Mouse (Mus musculus) bone marrow, adult 2 months (tissue): ENCODE data around the gene Lysmd4. TPM values are rescaled to one million over a fixed set of nuclear protein-coding genes. Genes with fewer than 3 reads are reported as not detected.

Experiments used
- H3K27ac ChIP-seq: fragments of 200-500 bp; 2 replicates; pipeline ENCODE4 v1.5.1; 2012; ENCODE audit warnings: low read depth, mild to moderate bottlenecking, control low read depth, inconsistent platforms, low read length; ENCODE audit not compliant: control insufficient read depth, poor library complexity, insufficient read depth
- H3K4me1 ChIP-seq: fragments of 200-500 bp; 2 replicates; pipeline ENCODE4 v1.6.1; 2011; ENCODE audit warnings: low read length; ENCODE audit not compliant: control insufficient read depth, insufficient read depth
- H3K4me3 ChIP-seq: fragments of 200-500 bp; replicated peaks from 2 replicates; pipeline ENCODE3; 2011; ENCODE audit warnings: mild to moderate bottlenecking, low read depth, low read length, control low read depth; ENCODE audit not compliant: control insufficient read depth
- CTCF ChIP-seq: fragments of 200-500 bp; IDR thresholded peaks from 2 replicates; pipeline ENCODE4 v1.5.1; 2011; ENCODE audit warnings: low read length, control low read depth; ENCODE audit not compliant: control insufficient read depth, insufficient read depth
- POLR2A ChIP-seq: fragments of 200-500 bp; IDR thresholded peaks from 2 replicates; pipeline ENCODE4 v1.6.1; 2011; ENCODE audit warnings: low read depth, mild to moderate bottlenecking, control low read depth, low read length, borderline replicate concordance; ENCODE audit not compliant: control insufficient read depth
- WGBS: fragments of 180-500 bp; shearing (Covaris S2); methylation state at CpG from one replicate; pipeline ENCODE4 v1.1.7; 2018; 5-methylcytosine and 5-hydroxymethylcytosine counted together
- polyA plus RNA-seq: library from polyadenylated mRNA; stranded (reverse); fragments of >200 nt; gene quantifications from 2 replicates; pipeline ENCODE4 v1.2.4, GENCODE M21; 2011; ENCODE audit warnings: low replicate concordance; ENCODE audit not compliant: missing spikeins, insufficient read depth, insufficient read length

The Lysmd4 gene
- polyA plus RNA-seq, 1 experiment: 1.7 TPM

- Histone ChIP-seq H3K4me3 (no peak overlapping the region), H3K27ac (no peak overlapping the region), H3K4me1 (no peaks in the 10 kb centered on the region)
- 67% methylated on average over 1 of the region's 1 CpGs for WGBS
- TF ChIP-seq POLR2A (no peak), CTCF (no peak)
Observed at GRCm38 (mm10) chr7:67208317-67208716, 14.0 kb upstream of the Lysmd4 start.

- Histone ChIP-seq H3K4me3 (no peak overlapping the region), H3K4me1 (no peaks in the 10 kb centered on the region), H3K27ac (no peak overlapping the region)
- TF ChIP-seq CTCF (no peak), POLR2A (no peak)
- WGBS: 43% methylated on average over 6 of the region's 6 CpGs
Observed at GRCm38 (mm10) chr7:67210004-67210833, 12.1 kb upstream of the Lysmd4 start.

- no peaks in the 10 kb centered on the region for H3K4me1 ChIP-seq
- no peak overlapping the region for H3K4me3 ChIP-seq
- no peak for TF ChIP-seq CTCF
- no peak for TF ChIP-seq POLR2A
- WGBS: 72% methylated on average over 6 of the region's 6 CpGs
- no peak overlapping the region for H3K27ac ChIP-seq
Observed at GRCm38 (mm10) chr7:67211341-67211740, 11.0 kb upstream of the Lysmd4 start.

- no peak for TF ChIP-seq CTCF
- TF ChIP-seq POLR2A: no peak
- no peak overlapping the region for H3K4me3 ChIP-seq
- no peak overlapping the region for H3K27ac ChIP-seq
- WGBS: 75% methylated on average over 4 of the region's 4 CpGs
- H3K4me1 ChIP-seq: no peaks in the 10 kb centered on the region
Observed at GRCm38 (mm10) chr7:67211971-67212370, 10.4 kb upstream of the Lysmd4 start.

GRCm38 (mm10) chr7:67213589-67213988, 8.8 kb upstream of the Lysmd4 start:
- Histone ChIP-seq H3K4me1 (no peaks in the 10 kb centered on the region), H3K27ac (no peak overlapping the region), H3K4me3 (no peak overlapping the region)
- TF ChIP-seq POLR2A: no peak
- no peak for TF ChIP-seq CTCF
- 79% methylated on average over 1 of the region's 1 CpGs for WGBS

- no peak overlapping the region for H3K27ac ChIP-seq
- H3K4me1 ChIP-seq: no peaks in the 10 kb centered on the region
- 72% methylated on average over 6 of the region's 6 CpGs for WGBS
- no peak overlapping the region for H3K4me3 ChIP-seq
- TF ChIP-seq POLR2A (no peak), CTCF (no peak)
Observed at GRCm38 (mm10) chr7:67216351-67216750, 6.0 kb upstream of the Lysmd4 start.

- Histone ChIP-seq H3K4me3 (no peak overlapping the region), H3K27ac (no peak overlapping the region), H3K4me1 (no peaks in the 10 kb centered on the region)
- TF ChIP-seq POLR2A (no peak), CTCF (peak; percentile 89)
- whole genome bisulfite sequencing: 75% methylated on average over 3 of the region's 3 CpGs
Observed at GRCm38 (mm10) chr7:67217025-67217424, 5.3 kb upstream of the Lysmd4 start.

GRCm38 (mm10) chr7:67225943-67226625, 3.7 kb downstream of the Lysmd4 start:
- H3K27ac ChIP-seq: no peak overlapping the region
- no peak overlapping the region for H3K4me3 ChIP-seq
- TF ChIP-seq CTCF: no peak
- TF ChIP-seq POLR2A: no peak
- no peaks in the 10 kb centered on the region for H3K4me1 ChIP-seq
- WGBS: 88% methylated on average over 15 of the region's 15 CpGs

GRCm38 (mm10) chr7:67227538-67227937, 5.2 kb downstream of the Lysmd4 start:
- H3K4me3 ChIP-seq: no peak overlapping the region
- TF ChIP-seq CTCF: no peak
- TF ChIP-seq POLR2A: no peak
- no peaks in the 10 kb centered on the region for H3K4me1 ChIP-seq
- 85% methylated on average over 1 of the region's 1 CpGs for WGBS
- H3K27ac ChIP-seq: no peak overlapping the region
